Mouse (Mus musculus) hindbrain, embryonic 14.5 days (tissue): ENCODE results near the gene Gja6. TPM values are rescaled to one million over a fixed set of nuclear protein-coding genes. Genes with fewer than 3 reads are reported as not detected.

Experiments used
- ATAC-seq: fragments of 200-750 bp; cut with Nextera tagmentation; 2 replicates; pipeline ENCODE4 v1.8.0; 2017; ENCODE audit warnings: moderate number of reproducible peaks, mild to moderate bottlenecking, moderate TSS enrichment, moderate library complexity; ENCODE audit not compliant: low FRiP score
- DNase-seq: peaks from one replicate; pipeline ENCODE4 v3.0.0-alpha.2; 2015; ENCODE audit warnings: low spot score
- H3K27ac ChIP-seq: fragments of 300-500 bp; sonication (generic); 2 replicates; pipeline ENCODE4 v1.5.1; 2014; ENCODE audit warnings: mild to moderate bottlenecking, moderate library complexity
- H3K27me3 ChIP-seq: fragments of 300-500 bp; sonication (generic); 2 replicates; pipeline ENCODE4 v1.6.1; 2014; ENCODE audit warnings: mild to moderate bottlenecking, low read length, mixed read lengths; ENCODE audit not compliant: control insufficient read depth, insufficient read depth
- H3K36me3 ChIP-seq: fragments of 300-500 bp; sonication (generic); replicated peaks from 2 replicates; pipeline ENCODE4 v1.6.1; 2014; ENCODE audit not compliant: control insufficient read depth, insufficient read depth
- H3K4me1 ChIP-seq: fragments of 300-500 bp; sonication (generic); replicated peaks from 2 replicates; pipeline ENCODE4 v1.6.1; 2014; ENCODE audit warnings: antibody characterized with exemption, low read length, mixed read lengths; ENCODE audit not compliant: control insufficient read depth, insufficient read depth
- H3K4me2 ChIP-seq: fragments of 300-500 bp; sonication (generic); replicated peaks from 2 replicates; pipeline ENCODE4 v1.6.1; 2014; ENCODE audit warnings: mild to moderate bottlenecking, moderate library complexity
- H3K4me3 ChIP-seq: fragments of 300-500 bp; sonication (generic); replicated peaks from 2 replicates; pipeline ENCODE4 v1.5.1; 2014; ENCODE audit warnings: mild to moderate bottlenecking, low read length
- H3K9ac ChIP-seq: fragments of 300-500 bp; sonication (generic); 2 replicates; pipeline ENCODE4 v1.6.1; 2014
- H3K9me3 ChIP-seq: fragments of 300-500 bp; sonication (generic); 2 replicates; pipeline ENCODE4 v1.6.1; 2016; ENCODE audit warnings: low read length; ENCODE audit not compliant: control insufficient read depth
- WGBS: fragments of 180-500 bp; shearing (Covaris S2); extraction: QIAGEN DNeasy Blood & Tissue Kit; methylation state at CpG from one replicate; pipeline ENCODE4 v1.1.7; 2014; 5-methylcytosine and 5-hydroxymethylcytosine counted together
- polyA plus RNA-seq: library from polyadenylated mRNA; unstranded; fragments of >200 nt; fragmentation: Nextera tagmentation; extraction: Ambion mirVana; gene quantifications from 2 replicates; pipeline ENCODE4 v1.2.1, GENCODE M21; 2014

The Gja6 gene
- polyA plus RNA-seq, 1 experiment from 2014 or later, result 0.12 TPM

GRCm38 (mm10) chrX:160905041-160905678, 1.7 kb downstream of the Gja6 start:
- 62% methylated on average over 2 of the region's 2 CpGs for WGBS
- no peak for ATAC-seq

GRCm38 (mm10) chrX:160901118-160901517, 5.7 kb downstream of the Gja6 start:
- DNase-seq, result no peak
- no peak overlapping the region for H3K4me2 ChIP-seq
- WGBS, result 84% methylated on average over 2 of the region's 2 CpGs
- H3K4me1 ChIP-seq, result no peaks in the 10 kb centered on the region
- H3K9ac ChIP-seq, result no peak overlapping the region
- no peaks in the 10 kb centered on the region for H3K36me3 ChIP-seq
- H3K4me3 ChIP-seq, result no peak overlapping the region
- ATAC-seq, result no peak
- peaks cover 18% of the 10 kb centered on the region for H3K27me3 ChIP-seq
- no peaks in the 10 kb centered on the region for H3K9me3 ChIP-seq
- no peak overlapping the region for H3K27ac ChIP-seq

More at GRCm38 (mm10) chrX:160905041-160905678, 1.7 kb downstream of the Gja6 start:
- H3K36me3 ChIP-seq, result no peaks in the 10 kb centered on the region
- H3K4me1 ChIP-seq, result no peaks in the 10 kb centered on the region
- H3K4me3 ChIP-seq, result no peak overlapping the region
- no peak for DNase-seq
- no peak overlapping the region for H3K9ac ChIP-seq
- H3K27ac ChIP-seq, result no peak overlapping the region
- no peaks in the 10 kb centered on the region for H3K9me3 ChIP-seq
- H3K27me3 ChIP-seq, result peaks cover 11% of the 10 kb centered on the region
- H3K4me2 ChIP-seq, result no peak overlapping the region

DNA sequence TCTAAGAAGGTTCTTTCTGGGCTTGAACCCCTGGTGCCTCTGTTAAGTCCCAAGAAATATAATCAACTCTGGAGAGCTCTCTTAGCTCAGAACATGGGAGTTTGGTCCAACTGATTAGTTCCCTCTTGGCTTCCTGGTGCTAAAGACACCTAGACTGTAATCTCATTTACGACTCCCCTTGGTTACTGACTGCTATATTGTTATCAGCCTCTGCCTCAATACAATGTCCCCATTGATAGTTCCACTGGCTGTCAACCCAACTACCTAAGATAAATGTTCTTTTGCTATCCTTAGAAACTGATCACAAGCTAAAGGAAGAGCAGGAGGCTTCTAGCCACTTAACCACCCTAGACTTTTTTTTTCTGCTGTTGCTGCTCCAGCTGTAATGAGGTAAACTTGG, 14.8 kb downstream of the Gja6 start:
- WGBS, result 48% methylated on average over 1 of the region's 1 CpGs
- H3K4me1 ChIP-seq, result no peaks in the 10 kb centered on the region
- H3K9ac ChIP-seq, result no peak overlapping the region
- no peak overlapping the region for H3K4me2 ChIP-seq
- H3K27ac ChIP-seq, result no peak overlapping the region
- peaks cover 4% of the 10 kb centered on the region for H3K27me3 ChIP-seq
- ATAC-seq (no peak), DNase-seq (no peak)
- no peaks in the 10 kb centered on the region for H3K9me3 ChIP-seq
- no peaks in the 10 kb centered on the region for H3K36me3 ChIP-seq
- no peak overlapping the region for H3K4me3 ChIP-seq

GRCm38 (mm10) chrX:160886301-160886700, 20.6 kb downstream of the Gja6 start:
- Histone ChIP-seq H3K36me3 (no peaks in the 10 kb centered on the region), H3K4me1 (no peaks in the 10 kb centered on the region), H3K4me3 (no peak overlapping the region), H3K27me3 (peaks cover 19% of the 10 kb centered on the region), H3K4me2 (no peak overlapping the region), H3K27ac (no peak overlapping the region), H3K9ac (no peak overlapping the region), H3K9me3 (no peaks in the 10 kb centered on the region)
- DNase-seq (no peak), ATAC-seq (no peak)
- WGBS, result 60% methylated on average over 2 of the region's 2 CpGs

GRCm38 (mm10) chrX:160866576-160866975, 40.3 kb downstream of the Gja6 start:
- Histone ChIP-seq H3K27ac (no peak overlapping the region), H3K4me1 (no peaks in the 10 kb centered on the region), H3K9me3 (no peaks in the 10 kb centered on the region), H3K27me3 (peaks cover 21% of the 10 kb centered on the region), H3K9ac (no peak overlapping the region), H3K4me2 (no peak overlapping the region), H3K36me3 (no peaks in the 10 kb centered on the region), H3K4me3 (no peak overlapping the region)
- 76% methylated on average over 4 of the region's 4 CpGs for WGBS
- ATAC-seq, result no peak
- DNase-seq, result no peak

DNA sequence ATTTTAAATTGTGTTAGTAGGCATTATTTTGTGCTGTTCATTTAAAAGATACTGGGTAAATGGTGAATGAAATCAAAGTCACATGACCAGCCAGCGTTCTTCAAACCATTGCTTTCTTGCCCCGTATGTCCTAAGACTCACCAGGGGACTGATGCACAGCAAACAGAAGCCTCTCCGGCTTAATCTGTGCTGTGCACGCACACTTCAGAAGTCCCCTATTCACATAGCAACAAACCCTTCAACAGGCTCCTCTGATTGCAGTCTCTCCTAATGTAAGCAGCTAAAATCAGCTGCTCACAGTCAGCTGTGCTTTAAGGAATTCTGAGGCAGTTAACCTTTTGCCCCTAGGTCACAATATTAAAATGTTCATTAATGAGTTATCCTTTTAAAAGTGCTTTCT, 41.8 kb downstream of the Gja6 start:
- H3K27me3 ChIP-seq, result peaks cover 13% of the 10 kb centered on the region

DNA sequence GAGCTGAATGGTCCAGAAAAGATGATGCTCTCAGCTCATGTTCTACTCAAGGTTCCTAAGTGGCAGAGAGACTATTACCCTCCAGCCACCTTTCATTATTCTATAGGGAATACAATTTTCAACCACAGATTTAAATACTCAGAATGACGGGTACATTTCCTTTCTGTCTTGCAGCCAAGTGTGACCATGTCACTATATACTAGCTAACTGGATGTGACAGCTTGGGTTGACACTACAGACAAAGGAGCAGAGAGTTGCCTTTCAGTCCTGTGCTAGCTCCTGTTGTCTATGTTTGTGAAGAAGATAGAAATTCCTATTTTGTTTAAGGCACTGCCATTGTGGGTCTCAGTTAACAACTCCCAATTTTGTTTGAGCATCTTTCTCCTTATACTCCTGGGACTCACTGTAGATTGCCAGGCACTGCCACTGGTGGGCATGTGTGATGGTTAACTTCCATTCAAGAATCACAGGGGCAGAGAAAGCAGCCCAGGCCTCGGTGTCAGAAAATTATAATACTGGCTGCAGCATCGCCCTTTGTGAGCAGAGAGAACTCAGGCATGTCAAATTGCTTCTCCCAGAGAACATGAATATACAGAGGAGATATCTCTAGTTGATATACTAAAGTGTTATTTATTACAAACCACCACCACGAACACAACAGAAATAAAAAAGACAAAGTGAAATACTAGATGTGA, 43.0 kb downstream of the Gja6 start:
- H3K4me3 ChIP-seq, result no peak overlapping the region

More for the DNA sequence above, 41.8 kb downstream of the Gja6 start:
- Histone ChIP-seq H3K36me3 (no peaks in the 10 kb centered on the region), H3K4me3 (no peak overlapping the region), H3K27ac (no peak overlapping the region), H3K4me1 (no peaks in the 10 kb centered on the region), H3K4me2 (no peak overlapping the region), H3K9me3 (no peaks in the 10 kb centered on the region), H3K9ac (no peak overlapping the region)
- no peak for ATAC-seq
- no peak for DNase-seq
- 50% methylated on average over 4 of the region's 4 CpGs for WGBS

More for the DNA sequence above, 43.0 kb downstream of the Gja6 start:
- Histone ChIP-seq H3K27me3 (peaks cover 13% of the 10 kb centered on the region), H3K4me1 (no peaks in the 10 kb centered on the region), H3K27ac (no peak overlapping the region), H3K4me2 (no peak overlapping the region), H3K9me3 (no peaks in the 10 kb centered on the region), H3K9ac (no peak overlapping the region), H3K36me3 (no peaks in the 10 kb centered on the region)
- no peak for DNase-seq
- peak; percentile 31; the same call in 1 of the 2 replicates for ATAC-seq
- 53% methylated on average over 4 of the region's 4 CpGs for WGBS

Other genes starting within 250 kb of the Gja6 start
- gene Ppef1, start 171.3 kb downstream of the Gja6 start, polyA plus RNA-seq, result 4.5 and 4.9 TPM in 2 replicates
- 0.09 TPM in 1 of 2 replicates, not detected in the other for gene Rs1, start 139.0 kb downstream of the Gja6 start, polyA plus RNA-seq
- gene Cdkl5, start 87.7 kb upstream of the Gja6 start, polyA plus RNA-seq, result 5.7 and 6.1 TPM in 2 replicates
- 3.2 and 3.5 TPM in 2 replicates for gene Scml2, start 210.1 kb upstream of the Gja6 start, polyA plus RNA-seq